Mouse (Mus musculus): ENCODE data around the gene Olfr1107. TPM values are rescaled to one million over a fixed set of nuclear protein-coding genes. Genes with fewer than 3 reads are reported as not detected.

Olfr1107 gene
- polyA plus RNA-seq (2014; fragmentation: Nextera tagmentation; extraction: Ambion mirVana): not detected in 2 replicates

DNA sequence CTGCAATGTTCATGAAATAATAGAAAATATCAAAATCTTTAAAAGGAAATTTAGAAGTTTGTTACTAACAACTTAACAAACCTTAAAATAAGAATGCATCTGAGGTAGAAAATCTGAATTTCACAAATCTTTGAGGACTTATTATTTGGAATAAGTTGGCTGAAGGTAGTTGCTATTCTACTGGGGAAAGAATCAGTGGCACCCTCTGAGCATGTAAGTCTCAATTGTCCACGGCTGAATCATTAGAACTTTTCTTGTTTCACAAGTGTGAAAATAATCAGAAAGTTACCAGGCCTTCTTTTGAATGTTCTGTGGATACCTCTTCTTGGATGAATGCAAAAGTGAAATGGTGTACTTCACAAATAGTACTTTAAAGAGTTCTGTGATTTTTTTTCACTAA lies at the start of gene Olfr1107:
Gene Olfr1107, minus strand, starts transcription at position 101 of the 400 bp plus-strand sequence.
- no peak for ATAC-seq (replicated peaks; ENCODE audit: insufficient number of reproducible peaks, low FRiP score, low TSS enrichment, low read depth)
- 73% methylated on average over 1 of the region's 1 CpGs for WGBS

DNA sequence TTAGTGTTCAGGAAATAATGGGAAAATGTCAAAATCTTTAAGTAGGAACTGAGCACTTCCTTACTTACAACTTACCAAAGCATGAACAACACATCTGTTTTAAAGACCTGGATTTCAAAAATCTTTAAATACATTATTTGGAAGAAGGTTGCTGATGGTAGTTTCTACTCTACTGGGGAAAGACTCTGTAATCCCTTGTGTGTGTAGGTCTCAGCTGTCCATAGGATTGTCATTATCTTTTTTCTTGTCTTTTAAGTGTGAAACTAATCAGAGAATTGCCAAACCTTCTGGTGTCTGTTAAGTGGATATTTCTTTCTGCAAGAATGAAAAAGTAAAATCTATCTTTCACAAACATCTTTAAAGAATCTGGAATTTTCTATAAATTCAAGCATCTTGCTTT lies 38.9 kb upstream of the Olfr1107 start, which contains the start of gene Olfr259:
Gene Olfr259, minus strand, starts transcription at position 101 of the 400 bp plus-strand sequence.
- H3K27ac ChIP-seq (replicated peaks; ENCODE audit: low read depth, low read length): no peak within 1 kb of the TSS
- H3K9me3 ChIP-seq (replicated peaks; ENCODE audit: control insufficient read depth, low read length): no peaks in the 10 kb centered on the region
- H3K4me1 ChIP-seq (ENCODE audit: control insufficient read depth, insufficient read depth, low read length): no peaks in the 10 kb centered on the region
- ATAC-seq (replicated peaks; ENCODE audit: insufficient number of reproducible peaks, low FRiP score, low TSS enrichment, low read depth) (no peak), DNase-seq (ENCODE audit: low spot score) (no peak)
- no peak within 1 kb of the TSS for H3K4me3 ChIP-seq (ENCODE audit: low read depth, low read length)
- H3K36me3 ChIP-seq (replicated peaks; ENCODE audit: control insufficient read depth, insufficient read depth, low read depth, low read length): no peaks in the 10 kb centered on the region
- no peak within 1 kb of the TSS for H3K4me2 ChIP-seq (ENCODE audit: low read depth, low read length)
- H3K27me3 ChIP-seq (ENCODE audit: control insufficient read depth, insufficient read depth, low read length): no peaks in the 10 kb centered on the region
- no peak within 1 kb of the TSS for H3K9ac ChIP-seq (replicated peaks; ENCODE audit: low read length)

More for the DNA sequence above, at the start of gene Olfr1107:
- Histone ChIP-seq H3K9ac (replicated peaks; ENCODE audit: low read length) (no peak within 1 kb of the TSS), H3K4me2 (ENCODE audit: low read depth, low read length) (no peak within 1 kb of the TSS), H3K4me3 (ENCODE audit: low read depth, low read length) (no peak within 1 kb of the TSS), H3K27me3 (ENCODE audit: control insufficient read depth, insufficient read depth, low read length) (no peaks in the 10 kb centered on the region), H3K4me1 (ENCODE audit: control insufficient read depth, insufficient read depth, low read length) (no peaks in the 10 kb centered on the region), H3K27ac (replicated peaks; ENCODE audit: low read depth, low read length) (no peak within 1 kb of the TSS), H3K9me3 (replicated peaks; ENCODE audit: control insufficient read depth, low read length) (no peaks in the 10 kb centered on the region), H3K36me3 (replicated peaks; ENCODE audit: control insufficient read depth, insufficient read depth, low read depth, low read length) (no peaks in the 10 kb centered on the region)
- DNase-seq (ENCODE audit: low spot score): no peak

DNA sequence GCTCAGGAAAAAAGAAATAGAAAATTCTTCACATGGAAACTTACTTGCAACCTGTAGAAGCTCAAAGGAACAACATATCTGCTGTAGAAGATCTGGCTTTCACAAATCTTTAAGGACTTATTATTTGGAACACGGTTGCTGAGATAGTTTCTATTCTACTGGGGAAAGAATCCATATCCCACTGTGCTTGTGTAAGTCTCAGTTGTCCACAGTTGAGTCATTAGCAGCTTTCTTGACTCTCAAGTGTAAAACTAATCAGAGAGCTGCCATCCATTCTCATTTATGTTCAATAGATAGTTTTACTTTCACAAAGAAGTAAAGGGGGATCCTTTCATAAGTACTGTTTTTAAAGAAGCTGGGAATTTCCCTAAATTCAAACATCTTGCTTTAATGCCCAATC lies 20.3 kb upstream of the Olfr1107 start, which contains the start of gene Olfr1109:
Gene Olfr1109, minus strand, starts transcription at position 101 of the 400 bp plus-strand sequence.
- Histone ChIP-seq H3K4me1 (ENCODE audit: control insufficient read depth, insufficient read depth, low read length) (no peaks in the 10 kb centered on the region), H3K4me3 (ENCODE audit: low read depth, low read length) (no peak within 1 kb of the TSS), H3K9ac (replicated peaks; ENCODE audit: low read length) (no peak within 1 kb of the TSS), H3K9me3 (replicated peaks; ENCODE audit: control insufficient read depth, low read length) (no peaks in the 10 kb centered on the region), H3K27ac (replicated peaks; ENCODE audit: low read depth, low read length) (no peak within 1 kb of the TSS), H3K4me2 (ENCODE audit: low read depth, low read length) (no peak within 1 kb of the TSS), H3K36me3 (replicated peaks; ENCODE audit: control insufficient read depth, insufficient read depth, low read depth, low read length) (no peaks in the 10 kb centered on the region), H3K27me3 (ENCODE audit: control insufficient read depth, insufficient read depth, low read length) (no peaks in the 10 kb centered on the region)
- DNase-seq (ENCODE audit: low spot score) (no peak), ATAC-seq (replicated peaks; ENCODE audit: insufficient number of reproducible peaks, low FRiP score, low TSS enrichment, low read depth) (no peak)
- WGBS: 69% methylated on average over 1 of the region's 1 CpGs

DNA sequence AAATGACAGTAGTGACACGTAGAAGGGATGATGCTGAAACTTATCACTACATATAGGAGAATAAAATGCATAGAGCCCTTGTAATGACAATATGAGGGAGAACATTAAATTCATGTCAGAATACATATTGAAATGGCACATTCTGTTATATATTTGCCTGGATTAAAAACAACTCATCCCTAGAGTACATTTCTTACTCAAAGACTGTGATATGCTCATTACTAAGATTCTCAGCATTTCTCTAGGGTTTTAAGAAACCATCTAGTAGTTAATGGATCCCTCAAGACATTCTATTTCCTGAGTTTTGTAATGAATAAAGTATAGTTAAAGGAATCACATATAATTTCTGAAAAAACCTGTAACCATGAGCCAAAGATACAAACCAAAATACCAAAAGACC lies 23.4 kb downstream of the Olfr1107 start, which contains the start of gene Olfr1106:
Gene Olfr1106, minus strand, starts transcription at position 101 of the 400 bp plus-strand sequence.
- H3K27me3 ChIP-seq (ENCODE audit: control insufficient read depth, insufficient read depth, low read length): no peaks in the 10 kb centered on the region
- no peaks in the 10 kb centered on the region for H3K9me3 ChIP-seq (replicated peaks; ENCODE audit: control insufficient read depth, low read length)
- WGBS: 77% methylated on average over 1 of the region's 1 CpGs
- no peaks in the 10 kb centered on the region for H3K4me1 ChIP-seq (ENCODE audit: control insufficient read depth, insufficient read depth, low read length)
- no peak within 1 kb of the TSS for H3K4me2 ChIP-seq (ENCODE audit: low read depth, low read length)
- H3K4me3 ChIP-seq (ENCODE audit: low read depth, low read length): no peak within 1 kb of the TSS
- no peak within 1 kb of the TSS for H3K27ac ChIP-seq (replicated peaks; ENCODE audit: low read depth, low read length)
- H3K36me3 ChIP-seq (replicated peaks; ENCODE audit: control insufficient read depth, insufficient read depth, low read depth, low read length): no peaks in the 10 kb centered on the region
- ATAC-seq (replicated peaks; ENCODE audit: insufficient number of reproducible peaks, low FRiP score, low TSS enrichment, low read depth): no peak
- no peak for DNase-seq (ENCODE audit: low spot score)
- no peak within 1 kb of the TSS for H3K9ac ChIP-seq (replicated peaks; ENCODE audit: low read length)

DNA sequence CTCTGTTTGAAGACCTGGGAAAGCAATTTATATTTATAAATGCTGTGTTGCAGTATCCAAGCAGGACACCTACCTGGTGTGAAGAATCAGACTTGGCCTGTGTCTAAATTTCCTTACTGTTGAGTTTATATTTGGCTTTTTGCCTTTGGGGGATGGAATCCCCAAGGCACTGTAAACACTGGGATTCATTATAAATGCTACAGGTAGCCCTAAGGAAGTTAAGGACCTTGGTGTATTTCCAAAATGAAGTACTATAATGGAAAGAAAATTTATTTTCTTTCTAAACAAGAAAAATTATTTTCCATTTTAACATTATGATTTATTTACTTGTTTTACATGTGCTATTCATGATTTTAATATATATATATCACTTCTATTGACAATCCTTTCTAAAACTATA lies 39.2 kb downstream of the Olfr1107 start, which contains the start of gene Olfr1105:
Gene Olfr1105, minus strand, starts transcription at position 101 of the 400 bp plus-strand sequence.
- H3K36me3 ChIP-seq (replicated peaks; ENCODE audit: control insufficient read depth, insufficient read depth, low read depth, low read length): no peaks in the 10 kb centered on the region
- no peaks in the 10 kb centered on the region for H3K9me3 ChIP-seq (replicated peaks; ENCODE audit: control insufficient read depth, low read length)
- no peaks in the 10 kb centered on the region for H3K4me1 ChIP-seq (ENCODE audit: control insufficient read depth, insufficient read depth, low read length)
- no peak within 1 kb of the TSS for H3K27ac ChIP-seq (replicated peaks; ENCODE audit: low read depth, low read length)
- no peak within 1 kb of the TSS for H3K4me3 ChIP-seq (ENCODE audit: low read depth, low read length)
- no peak within 1 kb of the TSS for H3K4me2 ChIP-seq (ENCODE audit: low read depth, low read length)
- DNase-seq (ENCODE audit: low spot score) (no peak), ATAC-seq (replicated peaks; ENCODE audit: insufficient number of reproducible peaks, low FRiP score, low TSS enrichment, low read depth) (no peak)
- H3K27me3 ChIP-seq (ENCODE audit: control insufficient read depth, insufficient read depth, low read length): no peaks in the 10 kb centered on the region
- no peak within 1 kb of the TSS for H3K9ac ChIP-seq (replicated peaks; ENCODE audit: low read length)

DNA sequence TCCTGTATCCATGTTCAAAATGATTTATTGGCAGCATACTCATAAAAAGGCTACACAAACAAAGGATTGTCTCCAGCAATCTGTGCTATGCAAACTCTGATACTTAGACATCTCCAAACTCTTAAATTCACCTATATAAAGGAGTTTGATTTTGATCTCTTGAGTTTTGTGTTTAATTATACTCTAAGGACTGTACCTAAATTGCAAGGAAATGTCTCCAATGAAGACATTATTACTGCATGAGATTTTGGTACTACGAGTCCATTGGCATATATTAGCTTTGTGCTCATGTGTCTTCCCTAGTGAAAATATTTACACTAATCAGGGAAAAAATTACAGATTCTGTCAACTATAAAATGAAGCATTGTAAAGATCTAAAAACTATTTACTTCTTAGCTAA lies 48.6 kb downstream of the Olfr1107 start, which contains the start of gene Olfr1104:
Gene Olfr1104, minus strand, starts transcription at position 101 of the 400 bp plus-strand sequence.
- no peak for ATAC-seq (replicated peaks; ENCODE audit: insufficient number of reproducible peaks, low FRiP score, low TSS enrichment, low read depth)
- no peaks in the 10 kb centered on the region for H3K9me3 ChIP-seq (replicated peaks; ENCODE audit: control insufficient read depth, low read length)
- H3K27me3 ChIP-seq (ENCODE audit: control insufficient read depth, insufficient read depth, low read length): no peaks in the 10 kb centered on the region
- H3K4me3 ChIP-seq (ENCODE audit: low read depth, low read length): no peak within 1 kb of the TSS
- no peak within 1 kb of the TSS for H3K9ac ChIP-seq (replicated peaks; ENCODE audit: low read length)
- H3K4me1 ChIP-seq (ENCODE audit: control insufficient read depth, insufficient read depth, low read length): no peaks in the 10 kb centered on the region
- 86% methylated on average over 1 of the region's 1 CpGs for WGBS
- H3K27ac ChIP-seq (replicated peaks; ENCODE audit: low read depth, low read length): no peak within 1 kb of the TSS
- no peaks in the 10 kb centered on the region for H3K36me3 ChIP-seq (replicated peaks; ENCODE audit: control insufficient read depth, insufficient read depth, low read depth, low read length)
- H3K4me2 ChIP-seq (ENCODE audit: low read depth, low read length): no peak within 1 kb of the TSS
- DNase-seq (ENCODE audit: low spot score): no peak

Other genes starting within 250 kb of the Olfr1107 start
- not detected in 2 replicates for gene Olfr1095, start 224.1 kb downstream of the Olfr1107 start, polyA plus RNA-seq (2014; fragmentation: Nextera tagmentation; extraction: Ambion mirVana)
- gene Gm13723, start 201.0 kb downstream of the Olfr1107 start, polyA plus RNA-seq (2014; fragmentation: Nextera tagmentation; extraction: Ambion mirVana): not detected in 2 replicates
- gene Olfr1097, start 183.6 kb downstream of the Olfr1107 start, polyA plus RNA-seq (2014; fragmentation: Nextera tagmentation; extraction: Ambion mirVana): not detected in 2 replicates
- gene Olfr1098, start 151.3 kb downstream of the Olfr1107 start, polyA plus RNA-seq (2014; fragmentation: Nextera tagmentation; extraction: Ambion mirVana): not detected in 2 replicates
- not detected in 2 replicates for gene Olfr1099, start 115.1 kb downstream of the Olfr1107 start, polyA plus RNA-seq (2014; fragmentation: Nextera tagmentation; extraction: Ambion mirVana)
- gene Olfr1100, start 95.9 kb downstream of the Olfr1107 start, polyA plus RNA-seq (2014; fragmentation: Nextera tagmentation; extraction: Ambion mirVana): not detected in 2 replicates
- not detected in 2 replicates for gene Olfr1101, start 84.6 kb downstream of the Olfr1107 start, polyA plus RNA-seq (2014; fragmentation: Nextera tagmentation; extraction: Ambion mirVana)
- gene Olfr1102, start 77.4 kb downstream of the Olfr1107 start, polyA plus RNA-seq (2014; fragmentation: Nextera tagmentation; extraction: Ambion mirVana): not detected in 2 replicates
- gene Olfr1104, start 48.7 kb downstream of the Olfr1107 start, polyA plus RNA-seq (2014; fragmentation: Nextera tagmentation; extraction: Ambion mirVana): not detected in 2 replicates
- gene Olfr1105, start 39.3 kb downstream of the Olfr1107 start, polyA plus RNA-seq (2014; fragmentation: Nextera tagmentation; extraction: Ambion mirVana): not detected in 2 replicates
- gene Olfr1106, start 23.5 kb downstream of the Olfr1107 start, polyA plus RNA-seq (2014; fragmentation: Nextera tagmentation; extraction: Ambion mirVana): not detected in 2 replicates
- gene Olfr1109, start 20.2 kb upstream of the Olfr1107 start, polyA plus RNA-seq (2014; fragmentation: Nextera tagmentation; extraction: Ambion mirVana): not detected in 2 replicates
- gene Olfr259, start 38.8 kb upstream of the Olfr1107 start, polyA plus RNA-seq (2014; fragmentation: Nextera tagmentation; extraction: Ambion mirVana): not detected in 2 replicates
- gene Olfr1110, start 64.5 kb upstream of the Olfr1107 start, polyA plus RNA-seq (2014; fragmentation: Nextera tagmentation; extraction: Ambion mirVana): not detected in 2 replicates
- not detected in 2 replicates for gene Olfr1111, start 76.8 kb upstream of the Olfr1107 start, polyA plus RNA-seq (2014; fragmentation: Nextera tagmentation; extraction: Ambion mirVana)
- gene Olfr1112, start 112.0 kb upstream of the Olfr1107 start, polyA plus RNA-seq (2014; fragmentation: Nextera tagmentation; extraction: Ambion mirVana): not detected in 2 replicates
- gene Olfr1113, start 133.2 kb upstream of the Olfr1107 start, polyA plus RNA-seq (2014; fragmentation: Nextera tagmentation; extraction: Ambion mirVana): not detected in 2 replicates
- gene Olfr1115, start 172.2 kb upstream of the Olfr1107 start, polyA plus RNA-seq (2014; fragmentation: Nextera tagmentation; extraction: Ambion mirVana): not detected in 2 replicates
- not detected in 2 replicates for gene Olfr1116, start 191.7 kb upstream of the Olfr1107 start, polyA plus RNA-seq (2014; fragmentation: Nextera tagmentation; extraction: Ambion mirVana)
- not detected in 2 replicates for gene Olfr1118, start 231.8 kb upstream of the Olfr1107 start, polyA plus RNA-seq (2014; fragmentation: Nextera tagmentation; extraction: Ambion mirVana)